Mouse (Mus musculus): ENCODE results near the gene Dsel.

Dsel gene

GRCm38 (mm10) chr1:111864779-111865165, at the start of gene Dsel:
TSS of gene Dsel (minus strand) at chr1:111864918.
- DNase-seq (ENCODE audit: low spot score) = peak; percentile 89

GRCm38 (mm10) chr1:111911424-111911823, 46.7 kb upstream of the Dsel start:
- no peak for DNase-seq (ENCODE audit: low spot score)

- no peak for DNase-seq (ENCODE audit: low spot score)
These were observed 18.6 kb upstream of the Dsel start for GRCm38 (mm10) chr1:111883336-111883735.

- DNase-seq (ENCODE audit: low spot score) = no peak
These were observed 11.1 kb upstream of the Dsel start for GRCm38 (mm10) chr1:111875784-111876183.

- DNase-seq (ENCODE audit: low spot score) = no peak
These were observed 8.5 kb upstream of the Dsel start for GRCm38 (mm10) chr1:111873196-111873595.

- no peak for DNase-seq (ENCODE audit: low spot score)
These were observed 749 bp upstream of the Dsel start for GRCm38 (mm10) chr1:111865467-111865866.

- peak; percentile 84 for DNase-seq (ENCODE audit: low spot score)
These were observed 497 bp downstream of the Dsel start for GRCm38 (mm10) chr1:111864063-111864778.

- DNase-seq (ENCODE audit: low spot score) = no peak
These were observed 6.9 kb downstream of the Dsel start for GRCm38 (mm10) chr1:111857852-111858251.

- no peak for DNase-seq (ENCODE audit: low spot score)
These were observed 12.3 kb downstream of the Dsel start for GRCm38 (mm10) chr1:111852439-111852838.

- DNase-seq (ENCODE audit: low spot score) = no peak
These were observed 31.0 kb downstream of the Dsel start for GRCm38 (mm10) chr1:111833583-111834225.

Measured in layer of hippocampus, adult 11-12 months (tissue).